Mouse (Mus musculus) CD8-positive naive resting alpha-beta T cell, adult 2 months (primary cell): ENCODE data around the gene Naa16.
A peak's percentile ranks its signal among the peaks of the same experiment; 100 is the strongest.
"Not testable (repeated sequence)": the region's sequence is repeated elsewhere in the genome, so short reads cannot be mapped to it uniquely, and the experiment has no call there.

Experiments used
- DNase-seq, 2 experiments: peaks; one replicate each; pipeline ENCODE4 v3.0.0; 2022; ENCODE audit warnings: low read depth in 2 of 2, low spot score in 2 of 2

Gene Naa16

DNA sequence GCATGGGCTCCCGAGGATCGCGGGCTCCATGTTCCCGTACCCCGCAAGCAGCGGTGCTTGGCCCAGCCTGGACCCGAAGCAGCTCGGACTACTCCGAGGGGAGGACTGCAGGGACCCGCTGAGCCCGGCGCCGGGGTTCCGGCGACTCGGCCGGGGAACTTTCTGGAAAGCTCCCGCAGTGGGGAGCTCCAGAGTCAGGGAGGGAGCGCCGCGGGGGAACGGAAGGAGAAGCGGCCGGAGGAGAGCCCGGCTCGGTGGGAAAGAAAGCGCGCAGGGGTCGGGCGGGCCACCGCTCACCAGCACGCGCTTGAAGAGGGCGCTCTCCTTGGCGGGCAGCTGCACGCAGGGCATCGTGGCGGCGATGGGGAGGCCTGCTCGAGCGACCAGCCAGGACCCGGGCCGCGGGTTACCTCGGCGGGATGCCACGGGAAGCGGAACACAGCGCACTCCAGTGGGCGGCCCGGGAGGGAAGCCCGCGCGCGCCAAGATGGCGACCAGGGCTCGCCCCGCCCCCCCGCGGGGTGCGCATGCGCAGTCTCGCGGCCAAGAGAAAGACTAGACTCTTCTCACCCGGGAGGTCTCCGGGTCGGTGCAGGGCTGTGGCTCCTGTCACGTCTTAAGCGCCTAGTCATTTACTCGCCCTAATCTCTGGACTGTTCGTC, at the start of gene Naa16:
Naa16 (minus strand) TSS at position 514 of the 662 bp plus-strand sequence.
- DNase-seq = peak; percentile 92

DNA sequence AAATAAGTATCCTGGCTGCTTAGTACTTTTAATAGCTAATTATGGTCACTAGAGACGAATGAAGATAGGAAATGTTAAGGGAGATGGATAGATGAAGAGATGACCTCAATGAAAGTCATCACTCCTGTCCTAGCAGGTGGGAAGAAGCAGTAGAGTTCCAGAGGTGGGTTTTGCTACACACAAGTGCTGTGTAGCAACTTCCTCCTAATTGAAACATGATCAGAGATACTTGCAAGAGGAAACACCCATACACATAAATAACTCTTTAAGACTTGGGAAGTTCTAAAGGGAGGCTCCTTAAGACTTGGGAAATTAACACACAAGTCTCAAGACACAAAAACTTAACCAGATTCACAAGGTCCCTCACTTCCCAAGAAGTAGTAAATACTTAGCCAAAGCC, 43.5 kb upstream of the Naa16 start:
- no peak for DNase-seq

DNA sequence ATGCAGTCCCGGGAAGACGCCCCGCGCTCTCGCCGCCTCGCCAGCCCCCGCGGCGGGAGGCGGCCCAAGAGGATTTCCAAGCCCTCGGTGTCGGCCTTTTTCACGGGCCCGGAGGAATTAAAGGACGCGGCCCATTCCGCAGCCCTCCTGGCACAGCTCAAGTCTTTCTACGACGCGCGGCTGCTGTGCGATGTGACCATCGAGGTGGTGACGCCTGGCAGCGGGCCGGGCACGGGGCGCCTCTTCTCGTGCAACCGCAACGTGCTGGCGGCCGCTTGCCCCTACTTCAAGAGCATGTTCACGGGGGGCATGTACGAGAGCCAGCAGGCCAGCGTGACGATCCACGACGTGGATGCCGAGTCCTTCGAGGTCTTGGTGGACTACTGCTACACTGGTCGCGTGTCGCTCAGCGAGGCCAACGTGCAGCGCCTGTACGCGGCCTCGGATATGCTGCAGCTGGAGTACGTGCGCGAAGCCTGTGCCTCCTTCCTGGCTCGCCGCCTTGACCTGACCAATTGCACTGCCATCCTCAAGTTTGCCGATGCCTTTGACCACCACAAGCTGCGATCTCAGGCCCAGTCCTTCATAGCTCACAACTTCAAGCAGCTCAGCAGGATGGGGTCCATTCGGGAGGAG, 36.3 kb upstream of the Naa16 start:
- DNase-seq = not testable (repeated sequence)

DNA sequence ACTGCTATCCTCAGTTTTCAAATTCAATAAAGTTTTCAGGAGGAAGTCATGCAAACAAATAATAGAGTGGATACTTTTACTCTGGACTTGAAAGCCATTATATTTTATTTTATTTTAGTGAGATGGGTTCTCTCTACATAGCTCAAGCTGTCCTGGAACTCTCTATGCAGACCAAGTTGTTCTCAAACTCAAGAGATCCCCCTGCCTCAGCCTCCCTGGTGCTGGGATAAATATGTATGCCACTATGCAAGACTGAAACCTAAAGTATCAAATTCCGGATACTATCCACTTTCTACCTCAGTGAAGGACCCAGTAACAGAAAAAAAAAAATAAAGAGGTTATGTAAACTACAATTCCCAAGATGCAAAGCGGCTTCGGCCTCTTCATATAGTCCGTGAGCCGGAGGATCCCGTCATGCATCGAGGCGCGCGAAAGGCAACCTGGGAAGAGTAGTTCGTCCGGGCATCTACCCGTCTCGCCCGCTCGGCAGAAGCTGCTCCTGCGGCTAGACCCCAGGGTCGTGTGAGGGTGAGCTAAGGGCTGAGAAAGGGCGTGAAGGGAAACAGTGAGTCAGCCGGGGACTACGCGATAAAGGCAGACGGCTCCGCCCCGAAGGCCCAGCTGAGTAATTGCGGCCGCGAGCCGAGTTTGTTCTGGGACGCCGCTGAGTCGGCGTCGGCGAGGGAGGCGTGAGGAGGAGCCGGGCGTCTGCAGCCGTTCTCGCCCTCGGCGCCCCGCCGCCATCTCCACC, 35.6 kb upstream of the Naa16 start, which contains the start of gene Kbtbd7:
Kbtbd7 (plus strand) TSS at position 533 of the 751 bp plus-strand sequence.
- DNase-seq = peak; percentile 92 to 94

DNA sequence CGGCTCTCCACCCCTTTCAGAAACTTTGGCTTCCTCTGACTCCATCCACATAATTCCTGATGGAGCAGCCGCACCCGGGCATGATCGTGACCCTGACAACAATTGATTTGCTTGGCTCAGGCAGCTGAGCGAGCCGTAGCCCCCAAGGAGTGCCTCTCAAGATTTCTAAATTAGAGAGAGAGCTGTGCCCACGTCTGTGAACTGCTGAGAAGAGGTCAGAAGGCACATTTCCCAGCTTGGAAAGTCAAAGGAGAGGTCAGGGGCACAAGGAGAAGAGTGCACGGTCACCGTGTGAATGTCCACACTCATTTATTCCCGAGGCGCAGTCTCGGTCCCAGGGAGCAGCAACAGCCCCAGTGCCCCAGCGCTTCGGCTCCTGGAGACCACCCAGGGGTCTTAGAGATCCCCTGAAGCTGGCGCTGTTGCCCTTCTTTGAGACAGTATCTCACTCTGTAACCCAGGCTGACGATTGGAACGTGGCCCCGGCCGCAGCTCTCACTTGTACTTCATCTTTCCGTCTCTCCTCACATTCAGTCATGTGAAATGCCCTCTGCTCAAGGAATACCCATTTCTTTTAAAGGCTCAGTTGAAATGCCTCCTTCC, 29.6 kb upstream of the Naa16 start:
- DNase-seq = no peak

DNA sequence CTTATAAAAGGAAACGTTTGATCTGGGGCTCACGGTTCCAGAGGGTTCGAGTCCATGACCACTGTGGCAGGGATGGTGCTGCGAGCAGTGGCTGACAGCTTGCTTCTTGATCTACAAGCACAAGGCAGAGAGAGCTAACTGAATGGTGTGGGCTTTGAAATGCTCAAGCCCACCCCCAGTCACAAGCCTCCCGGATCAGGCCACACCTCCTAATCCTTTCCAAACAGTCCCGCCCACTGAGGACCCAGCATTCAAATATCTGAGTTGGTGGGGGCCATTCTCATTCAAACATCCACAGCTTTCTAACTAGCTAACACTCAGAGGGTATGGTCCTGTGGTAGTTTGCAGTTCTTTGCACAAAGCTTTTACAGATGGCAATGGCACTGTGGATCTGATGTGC, 22.5 kb upstream of the Naa16 start:
- DNase-seq = no peak

DNA sequence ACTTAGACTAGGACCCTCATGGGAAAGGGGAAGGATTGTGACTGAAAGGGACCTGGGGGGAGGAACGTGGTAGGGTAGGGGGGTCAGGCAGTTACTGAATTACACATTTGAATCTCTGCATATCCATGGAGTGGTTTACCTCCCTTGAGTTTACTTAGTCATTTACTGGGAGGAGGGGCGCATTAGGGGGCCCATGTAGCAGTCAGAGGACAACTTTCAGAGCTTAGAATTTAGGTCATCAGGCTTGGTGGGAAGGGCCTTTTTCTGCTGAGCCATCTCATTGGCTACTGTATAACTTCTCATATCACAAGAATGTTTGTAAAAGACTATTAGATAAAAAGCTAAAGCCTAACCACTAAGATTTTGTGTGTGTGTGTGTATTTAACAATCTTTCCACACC, 20.1 kb upstream of the Naa16 start:
- DNase-seq = no peak

DNA sequence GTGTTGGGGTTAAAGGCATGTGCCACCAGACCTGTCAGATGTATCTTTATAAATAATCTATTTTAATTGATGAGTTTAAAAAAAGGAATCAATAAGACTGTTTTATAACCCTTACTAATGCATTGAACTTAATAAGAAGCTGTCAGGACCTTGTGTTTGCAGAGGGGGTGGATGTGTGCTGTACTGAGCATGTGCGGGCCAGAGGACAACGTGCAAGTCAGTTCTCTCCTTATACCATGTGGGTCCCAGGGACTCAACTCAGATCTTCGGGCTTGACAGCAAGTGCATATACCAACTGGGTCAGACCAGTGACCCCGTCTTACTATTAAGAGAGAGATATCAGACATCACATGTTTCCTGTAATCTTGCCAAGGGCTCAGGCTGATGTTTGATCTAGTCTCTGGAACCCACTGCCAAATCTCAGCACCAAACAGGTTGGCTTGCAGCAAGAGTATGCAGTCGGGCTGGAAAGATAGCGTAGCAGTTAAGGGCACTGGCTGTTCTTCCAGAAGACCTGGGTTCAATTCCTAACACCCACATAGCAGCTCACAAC, 18.8 kb upstream of the Naa16 start:
- no peak for DNase-seq

DNA sequence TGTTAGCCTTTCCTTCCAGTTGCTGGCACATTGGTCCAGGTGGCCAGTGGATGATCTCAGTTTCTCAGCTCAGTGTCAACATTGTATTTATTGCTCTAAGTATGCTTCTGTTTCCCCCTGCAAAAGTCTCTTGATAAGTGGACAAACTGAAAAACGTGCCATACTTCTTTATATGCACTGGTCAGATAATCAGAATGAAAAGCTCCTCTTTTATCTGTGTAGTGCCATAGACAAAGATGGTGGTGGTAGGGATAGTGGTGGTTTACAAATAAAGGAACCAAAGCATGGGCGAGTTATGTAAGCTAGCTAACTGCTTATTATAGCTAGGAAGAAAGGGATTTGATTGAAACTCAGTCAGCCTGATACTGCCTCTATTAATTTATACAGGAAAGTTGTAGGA, 17.1 kb upstream of the Naa16 start:
- DNase-seq = no peak

DNA sequence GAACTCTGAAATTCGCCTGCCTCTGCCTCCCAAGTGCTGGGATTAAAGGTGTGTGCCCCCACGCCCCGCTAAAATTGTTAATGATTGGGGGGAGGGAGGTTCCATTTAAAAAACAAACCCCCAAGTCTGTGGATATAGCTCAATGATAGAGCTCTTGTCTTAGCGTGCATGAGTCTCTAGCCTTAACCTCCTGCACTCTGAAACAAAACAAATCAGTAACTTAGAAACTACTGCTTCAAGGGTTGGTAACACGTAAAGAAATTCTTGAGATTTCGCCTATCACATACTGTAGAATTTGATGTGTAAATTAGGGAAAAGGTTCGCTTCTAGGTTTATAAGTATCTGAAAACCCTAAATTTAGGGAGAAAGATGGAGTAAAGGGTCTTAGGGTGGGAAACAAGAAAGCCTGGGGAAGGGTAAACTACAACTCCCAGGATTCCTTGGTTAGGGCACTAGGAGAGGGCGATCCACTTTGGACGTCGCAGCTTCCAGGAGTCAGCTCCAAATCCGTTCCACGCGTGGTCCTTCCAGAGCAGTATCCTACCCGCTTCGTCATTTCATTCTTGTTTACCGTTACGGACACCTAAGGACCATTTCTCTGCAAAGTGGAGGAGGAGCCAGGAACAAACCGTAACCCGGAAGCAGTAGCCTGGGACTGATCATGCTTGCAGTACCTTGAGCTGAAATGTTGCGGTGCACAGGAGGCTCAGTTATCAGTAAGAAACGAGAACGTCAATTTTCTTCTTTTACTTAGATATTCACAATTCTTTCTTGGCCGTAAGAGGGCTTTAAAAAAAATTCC, 6.9 kb upstream of the Naa16 start, which contains the start of gene Mtrf1:
Mtrf1 (plus strand) TSS at position 452 of the 802 bp plus-strand sequence.
- DNase-seq = peak; percentile 25 to 45

DNA sequence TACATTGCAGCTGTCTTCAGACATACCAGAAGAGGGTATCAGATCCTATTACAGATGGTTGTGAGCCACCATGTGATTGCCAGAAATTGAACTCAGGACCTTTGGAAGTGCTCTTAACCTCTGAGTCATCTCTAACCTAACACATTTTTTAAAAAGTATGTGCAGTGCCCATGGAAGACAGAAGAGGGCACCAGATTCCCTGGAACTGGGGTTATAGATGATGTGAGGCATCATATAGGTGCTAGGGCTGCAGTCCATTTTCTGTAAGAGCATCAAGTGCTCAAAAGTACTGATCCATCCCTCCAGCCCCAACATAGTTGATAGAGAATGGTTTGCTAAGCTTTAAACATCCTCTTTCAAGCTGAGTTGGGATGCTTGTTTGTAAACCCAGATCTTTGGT, 4.0 kb upstream of the Naa16 start:
- DNase-seq = peak; percentile 44 to 61

DNA sequence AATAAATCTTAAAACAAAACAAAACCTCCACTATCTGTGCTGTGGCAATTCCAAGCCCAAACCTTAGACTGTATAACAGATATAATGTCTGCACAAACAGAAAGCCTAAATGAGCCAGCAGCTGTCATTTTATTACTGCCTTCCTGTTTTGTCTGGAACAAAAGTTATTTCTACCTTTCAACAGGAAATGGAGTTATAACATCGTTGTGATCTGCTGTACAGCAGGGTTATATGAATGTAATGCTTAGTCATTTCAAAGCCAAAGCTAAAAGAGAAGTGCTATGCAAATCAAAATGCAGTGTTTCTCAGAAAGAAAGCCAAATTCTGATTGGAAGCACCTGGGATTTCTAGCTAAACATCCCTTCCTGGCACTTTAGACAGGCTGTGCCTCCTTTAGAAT, 2.7 kb upstream of the Naa16 start:
- peak in 1 of 2 experiments; percentile 7 for DNase-seq

DNA sequence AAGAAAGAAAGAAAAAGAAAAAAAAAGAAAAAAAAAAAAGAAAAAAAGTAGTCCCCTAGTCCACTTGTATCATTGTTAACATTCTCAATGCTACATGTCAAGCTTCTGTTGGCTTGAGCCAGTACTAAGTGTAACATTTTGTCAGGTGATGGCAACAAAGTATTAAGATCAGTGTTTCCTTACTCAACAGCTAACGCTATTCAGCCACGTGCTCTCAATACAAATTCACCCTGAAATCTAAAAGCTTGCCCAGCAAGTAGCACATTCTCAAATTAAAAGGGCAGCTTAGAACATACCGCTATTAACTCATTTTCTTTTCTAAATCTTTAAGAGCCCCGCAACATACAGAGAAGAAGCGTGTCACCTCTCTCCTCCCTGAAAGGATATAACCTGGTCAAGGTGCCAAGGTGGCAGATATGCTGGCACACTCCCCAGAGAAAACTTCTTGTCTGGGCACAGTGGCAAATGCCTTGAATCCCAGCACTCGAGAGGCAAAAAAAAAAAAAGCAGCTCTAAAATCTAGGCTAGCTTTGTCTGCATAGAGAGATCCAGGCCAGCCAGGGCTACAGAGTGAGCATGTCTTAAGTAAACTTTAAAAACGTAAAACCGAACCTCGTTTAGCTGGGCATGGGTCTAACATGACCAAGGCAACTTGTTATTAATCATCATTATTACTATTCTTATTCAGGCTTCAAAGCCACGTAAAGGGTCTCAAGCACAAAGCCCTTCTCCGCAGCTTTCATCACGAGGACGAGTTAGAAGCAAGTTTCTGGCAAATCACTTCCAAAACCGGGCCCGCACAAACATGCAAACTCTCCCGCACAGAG, 927 bp downstream of the Naa16 start:
- DNase-seq = no peak

DNA sequence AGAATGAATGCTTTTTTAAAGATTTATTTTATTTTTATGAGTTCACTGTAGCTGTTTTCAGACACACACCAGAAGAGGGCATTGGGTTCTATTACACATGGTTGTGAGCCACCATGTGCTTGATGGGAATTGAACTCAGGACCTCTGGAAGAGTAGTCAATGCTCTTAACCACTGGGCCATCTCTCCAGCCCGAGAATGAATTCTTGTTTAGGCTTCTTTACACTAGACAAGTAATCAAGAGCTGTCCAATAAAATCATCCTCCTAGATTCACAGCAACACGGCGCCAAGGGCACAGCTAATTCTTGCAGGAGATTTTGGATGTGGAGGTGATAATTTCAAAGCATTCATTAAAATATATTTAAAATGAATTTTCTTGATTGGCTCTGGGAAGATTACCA, 2.3 kb downstream of the Naa16 start:
- no peak for DNase-seq

DNA sequence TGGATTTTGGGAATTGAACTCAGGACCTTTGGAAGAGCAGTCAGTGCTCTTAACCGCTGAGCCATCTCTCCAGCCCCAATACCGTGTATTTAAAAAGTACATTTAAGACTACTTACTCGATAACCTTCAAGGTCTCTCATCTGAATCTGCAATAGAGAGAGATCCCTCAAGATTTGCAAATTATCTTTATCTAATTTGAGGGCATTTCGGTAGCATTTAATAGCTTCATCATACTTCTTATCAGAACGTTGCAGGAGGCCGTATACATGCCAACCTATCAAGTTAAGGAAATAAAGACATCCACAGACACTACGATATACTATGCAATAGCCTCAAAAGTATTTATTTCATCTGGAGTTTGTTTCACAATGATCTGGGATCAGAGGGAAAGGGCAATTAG, 7.5 kb downstream of the Naa16 start:
- DNase-seq = no peak

DNA sequence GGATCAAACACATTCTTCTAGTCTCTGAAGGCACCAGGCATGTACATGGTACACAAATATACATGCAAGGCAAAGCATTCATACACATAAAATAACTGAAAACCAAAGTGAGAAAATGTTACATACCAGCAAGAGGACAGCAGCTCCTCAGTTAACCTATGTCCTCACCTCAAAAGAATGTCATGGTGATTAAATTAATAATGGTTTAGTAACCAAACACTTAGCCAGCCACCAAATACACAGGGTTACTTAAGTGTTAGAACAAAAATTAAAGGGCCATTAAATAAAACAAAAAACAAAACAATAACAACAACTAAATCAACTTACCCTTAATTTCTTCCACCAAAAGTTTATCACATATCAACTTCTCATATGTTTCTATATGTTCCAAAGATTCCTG, 13.5 kb downstream of the Naa16 start:
- DNase-seq = no peak

DNA sequence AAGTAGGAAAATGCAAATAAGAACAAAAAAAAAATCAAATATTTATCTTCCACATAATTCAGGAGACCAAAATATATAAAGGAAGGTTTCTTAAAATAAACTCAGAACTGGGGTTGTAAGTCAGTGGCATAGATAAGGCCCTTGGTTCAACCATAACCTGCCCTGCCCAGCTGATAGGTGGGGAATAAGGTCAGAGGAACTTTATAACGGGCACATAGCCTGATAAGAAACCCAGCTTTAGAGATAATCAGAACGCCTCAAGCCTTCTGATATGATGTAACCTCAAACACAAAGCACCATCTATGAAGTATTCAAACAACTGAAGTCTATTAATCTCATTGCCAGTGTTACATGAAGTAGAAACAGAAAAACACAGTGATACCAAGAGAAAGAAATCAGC, 32.5 kb downstream of the Naa16 start:
- DNase-seq = no peak

DNA sequence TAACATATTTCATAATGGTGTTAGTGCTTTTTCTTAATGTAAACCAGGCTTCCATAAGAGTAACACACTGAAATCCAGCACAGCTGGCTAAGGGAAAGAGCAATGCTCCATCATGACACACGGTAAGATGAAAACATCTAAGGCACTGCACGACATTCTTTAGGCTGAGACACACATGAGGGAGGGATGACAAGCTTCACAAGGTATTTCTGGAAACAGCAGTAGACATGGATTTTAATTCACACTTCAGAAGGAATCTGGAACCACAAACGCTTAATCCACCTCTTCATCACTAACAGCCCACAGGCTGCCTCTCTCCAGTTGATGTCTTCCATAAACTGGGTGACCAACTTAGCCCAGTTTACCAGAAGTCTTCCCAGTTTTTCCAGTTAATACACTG, 44.2 kb downstream of the Naa16 start:
- no peak for DNase-seq

DNA sequence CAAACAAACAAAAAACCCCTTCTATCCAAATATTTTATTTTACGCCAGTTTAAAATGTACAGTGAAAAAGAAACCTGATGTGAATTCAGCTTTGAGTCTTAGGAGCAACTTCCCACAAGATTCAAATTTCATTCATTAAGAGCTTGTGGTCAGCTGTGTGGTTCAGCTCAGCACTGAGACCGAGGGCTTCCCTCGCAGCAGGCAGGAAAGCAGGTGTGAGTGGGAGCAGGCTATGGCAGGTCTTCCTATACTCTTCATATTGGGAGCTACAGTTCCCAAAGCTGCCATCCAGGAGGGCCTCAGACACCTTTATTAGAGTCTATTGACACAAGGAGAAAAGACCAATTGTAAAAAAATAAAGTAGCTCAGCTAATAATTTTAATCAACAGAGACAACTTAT, 55.0 kb downstream of the Naa16 start:
- no peak for DNase-seq

DNA sequence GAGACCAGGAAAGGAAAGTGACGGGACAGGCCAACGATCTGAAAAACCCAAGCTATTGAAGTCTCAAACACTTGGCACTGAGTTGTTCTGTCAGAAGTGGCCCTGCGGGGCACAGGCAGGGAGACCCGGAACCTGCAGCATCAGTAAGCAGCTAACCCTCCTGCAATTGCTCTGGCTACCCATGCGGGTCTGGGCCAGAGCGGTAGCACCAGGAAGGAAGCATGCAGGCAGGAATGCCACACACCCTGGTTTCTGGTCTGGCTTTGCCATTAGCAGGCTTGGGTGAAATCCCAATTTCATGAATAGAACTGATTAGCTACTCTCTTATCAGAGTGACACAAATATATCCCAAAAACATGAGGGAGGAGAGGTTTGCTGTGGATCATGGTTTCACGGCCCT, 58.6 kb downstream of the Naa16 start:
- no peak for DNase-seq
